Mouse (Mus musculus) kidney, adult 2 months (tissue): Measurements from ENCODE around the gene Trim14.
"Not testable (repeated sequence)": the region's sequence is repeated elsewhere in the genome, so short reads cannot be mapped to it uniquely, and the experiment has no call there.

ENCODE experiments used
- CTCF ChIP-seq: fragments of 200-500 bp; conservative IDR thresholded peaks from 2 replicates; pipeline ENCODE4 v1.5.1; 2011; ENCODE audit warnings: low read depth, mild to moderate bottlenecking, control low read depth, low read length, moderate library complexity, mixed read lengths; ENCODE audit not compliant: insufficient read depth, insufficient read length
- POLR2A ChIP-seq: fragments of 200-500 bp; IDR thresholded peaks from one replicate; pipeline ENCODE4 v1.6.1; 2011; ENCODE audit warnings: low read depth, low read length, control low read depth

- not testable (repeated sequence) for TF ChIP-seq POLR2A, CTCF
These were observed 48.6 kb upstream of the Trim14 start for GRCm38 (mm10) chr4:46584536-46584935.
